Mouse (Mus musculus): ENCODE data around the gene Exosc3. TPM values are rescaled to one million over a fixed set of nuclear protein-coding genes. Genes with fewer than 3 reads are reported as not detected.

Exosc3 gene
- polyA plus RNA-seq, 1 experiment from 2014 or later = 31.7 TPM

DNA sequence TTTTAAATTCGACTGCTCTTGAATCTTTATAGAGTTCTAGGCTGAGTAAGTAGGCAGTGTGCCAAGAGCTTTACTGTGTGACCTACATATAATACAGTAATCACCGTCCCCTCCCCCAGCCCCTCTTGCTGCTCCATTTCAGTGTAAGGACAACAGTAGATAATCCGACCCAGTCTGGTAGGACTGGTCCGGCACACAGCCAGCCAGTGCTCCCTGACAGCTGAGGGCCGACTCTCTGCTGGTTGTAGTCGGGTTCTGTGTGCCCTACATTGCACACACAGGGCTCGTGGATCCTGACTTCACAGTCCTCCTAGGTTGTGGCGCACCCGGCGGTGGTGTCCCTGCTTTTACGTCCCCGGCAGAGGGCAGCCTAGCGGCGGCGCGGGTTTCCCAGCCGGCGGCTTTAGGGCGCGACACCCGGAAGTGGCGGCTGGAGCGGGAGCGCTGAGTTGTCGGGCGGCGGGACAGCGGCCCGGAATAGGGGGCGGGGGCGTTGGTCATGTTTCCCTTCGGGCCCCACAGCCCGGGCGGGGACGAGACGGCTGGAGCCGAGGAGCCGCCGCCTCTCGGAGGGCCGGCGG lies 773 bp downstream of the Exosc3 start, which contains the start of gene Dcaf10:
Dcaf10 (plus strand) TSS at position 433 of the 581 bp plus-strand sequence.
- peak within 1 kb of the TSS; percentile 100 for H3K4me3 ChIP-seq (ENCODE audit: low read depth, low read length)
- no peaks in the 10 kb centered on the region for H3K36me3 ChIP-seq (ENCODE audit: control insufficient read depth, insufficient read depth, low read length)
- H3K4me1 ChIP-seq (ENCODE audit: control insufficient read depth, insufficient read depth, low read length) = peaks cover 19% of the 10 kb centered on the region
- peak within 1 kb of the TSS; percentile 94 for H3K27ac ChIP-seq (ENCODE audit: low read length)
- WGBS = under 1% methylated on average over 41 of the region's 42 CpGs
- no peaks in the 10 kb centered on the region for H3K9me3 ChIP-seq (replicated peaks; ENCODE audit: control insufficient read depth, low read length, poor library complexity, severe bottlenecking)
- peak; percentile 93 for ATAC-seq
- peak within 1 kb of the TSS; percentile 95 for H3K9ac ChIP-seq (ENCODE audit: low read depth, low read length)
- H3K27me3 ChIP-seq (ENCODE audit: control insufficient read depth, insufficient read depth, low read depth, low read length) = no peaks in the 10 kb centered on the region
- H3K4me2 ChIP-seq (ENCODE audit: low read length) = peak within 1 kb of the TSS; percentile 95

DNA sequence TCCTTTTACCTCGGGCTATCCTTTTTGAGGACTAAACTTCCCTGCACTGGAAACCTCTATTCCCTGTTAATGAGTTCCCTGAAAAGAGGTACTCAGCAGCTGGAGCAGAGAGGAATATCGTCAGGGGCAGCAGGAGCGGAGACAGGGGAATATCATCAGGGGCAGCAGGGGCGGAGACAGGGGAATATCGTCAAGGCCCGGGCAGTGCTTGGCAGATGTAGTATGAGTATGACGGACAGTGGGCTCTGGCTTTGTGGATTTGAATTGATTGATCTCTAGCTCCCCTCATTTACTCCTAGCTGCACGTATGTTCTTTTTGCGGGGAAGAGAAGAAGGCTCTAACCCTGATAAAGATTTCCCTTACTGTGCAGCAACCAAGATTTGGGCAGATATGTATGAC lies 1.3 kb downstream of the Exosc3 start:
- H3K9me3 ChIP-seq (replicated peaks; ENCODE audit: control insufficient read depth, low read length, poor library complexity, severe bottlenecking) = no peaks in the 10 kb centered on the region
- peaks cover 19% of the 10 kb centered on the region for H3K4me1 ChIP-seq (ENCODE audit: control insufficient read depth, insufficient read depth, low read length)
- 40% methylated on average over 9 of the region's 9 CpGs for WGBS
- H3K27me3 ChIP-seq (ENCODE audit: control insufficient read depth, insufficient read depth, low read depth, low read length) = no peaks in the 10 kb centered on the region
- no peaks in the 10 kb centered on the region for H3K36me3 ChIP-seq (ENCODE audit: control insufficient read depth, insufficient read depth, low read length)
- H3K4me2 ChIP-seq (ENCODE audit: low read length) = peak overlapping the region; percentile 95
- peak overlapping the region; percentile 100; the same call in 1 of the 2 replicates for H3K4me3 ChIP-seq (ENCODE audit: low read depth, low read length)
- H3K9ac ChIP-seq (ENCODE audit: low read depth, low read length) = no peak overlapping the region
- ATAC-seq = no peak
- H3K27ac ChIP-seq (ENCODE audit: low read length) = peak overlapping the region; percentile 94

DNA sequence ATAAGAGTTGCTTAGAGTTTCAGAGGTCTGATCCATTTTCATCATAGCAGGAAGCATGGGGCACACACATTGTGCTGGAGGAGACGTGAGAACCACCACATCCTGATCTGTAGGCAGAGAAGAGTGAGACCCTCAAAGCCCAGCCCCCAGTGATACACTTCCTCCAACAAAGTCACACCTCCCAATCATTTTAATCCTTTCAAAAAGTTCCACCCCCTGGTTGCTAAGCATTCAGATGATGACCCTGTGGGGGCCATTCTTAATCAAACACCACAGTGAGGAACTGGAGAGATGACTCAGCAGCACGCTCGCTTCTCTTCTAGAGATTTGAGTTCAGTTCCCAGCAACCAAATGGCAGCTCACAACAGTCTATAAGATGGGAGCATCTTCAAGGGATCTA lies 10.1 kb downstream of the Exosc3 start:
- Histone ChIP-seq H3K36me3 (ENCODE audit: control insufficient read depth, insufficient read depth, low read length) (no peaks in the 10 kb centered on the region), H3K27me3 (ENCODE audit: control insufficient read depth, insufficient read depth, low read depth, low read length) (no peaks in the 10 kb centered on the region; the same call in 1 of the 2 replicates), H3K9me3 (replicated peaks; ENCODE audit: control insufficient read depth, low read length, poor library complexity, severe bottlenecking) (no peaks in the 10 kb centered on the region), H3K9ac (ENCODE audit: low read depth, low read length) (no peak overlapping the region), H3K4me2 (ENCODE audit: low read length) (no peak overlapping the region), H3K27ac (ENCODE audit: low read length) (no peak overlapping the region), H3K4me3 (ENCODE audit: low read depth, low read length) (no peak overlapping the region), H3K4me1 (ENCODE audit: control insufficient read depth, insufficient read depth, low read length) (no peaks in the 10 kb centered on the region)
- WGBS = 68% methylated on average over 3 of the region's 3 CpGs
- ATAC-seq = no peak

DNA sequence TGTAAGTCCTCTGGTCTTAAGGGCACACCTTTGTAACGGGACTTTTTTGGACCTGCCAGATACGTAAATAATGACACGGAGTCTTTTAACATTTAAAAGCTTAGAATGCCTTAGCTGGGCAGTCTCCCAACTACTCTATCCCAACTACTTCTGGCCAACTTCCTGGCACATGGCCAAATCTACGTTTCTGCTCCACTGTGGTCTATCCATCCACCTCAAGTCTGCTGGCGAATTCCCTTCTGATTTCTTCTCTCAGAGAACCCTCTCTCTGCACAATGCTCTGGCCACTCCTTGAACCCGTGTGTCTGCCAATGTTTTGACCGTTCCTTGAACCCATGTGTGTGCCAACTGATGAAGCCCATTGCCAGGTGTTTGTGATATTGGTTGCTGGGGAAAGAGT lies 11.4 kb downstream of the Exosc3 start:
- no peak overlapping the region for H3K9ac ChIP-seq (ENCODE audit: low read depth, low read length)
- no peak for ATAC-seq
- no peaks in the 10 kb centered on the region for H3K36me3 ChIP-seq (ENCODE audit: control insufficient read depth, insufficient read depth, low read length)
- no peak overlapping the region for H3K4me3 ChIP-seq (ENCODE audit: low read depth, low read length)
- no peak overlapping the region for H3K4me2 ChIP-seq (ENCODE audit: low read length)
- no peaks in the 10 kb centered on the region for H3K4me1 ChIP-seq (ENCODE audit: control insufficient read depth, insufficient read depth, low read length)
- H3K9me3 ChIP-seq (replicated peaks; ENCODE audit: control insufficient read depth, low read length, poor library complexity, severe bottlenecking) = no peaks in the 10 kb centered on the region
- H3K27me3 ChIP-seq (ENCODE audit: control insufficient read depth, insufficient read depth, low read depth, low read length) = no peaks in the 10 kb centered on the region; the same call in 1 of the 2 replicates
- H3K27ac ChIP-seq (ENCODE audit: low read length) = no peak overlapping the region
- WGBS = 83% methylated on average over 7 of the region's 7 CpGs

GRCm38 (mm10) chr4:45320159-45320816 lies 22.2 kb downstream of the Exosc3 start:
- Histone ChIP-seq H3K4me1 (ENCODE audit: control insufficient read depth, insufficient read depth, low read length) (peaks cover 9% of the 10 kb centered on the region), H3K4me3 (ENCODE audit: low read depth, low read length) (peak overlapping the region; percentile 94), H3K9ac (ENCODE audit: low read depth, low read length) (peak overlapping the region; percentile 87), H3K9me3 (replicated peaks; ENCODE audit: control insufficient read depth, low read length, poor library complexity, severe bottlenecking) (no peaks in the 10 kb centered on the region), H3K36me3 (ENCODE audit: control insufficient read depth, insufficient read depth, low read length) (peaks cover 3% of the 10 kb centered on the region; the same call in 1 of the 2 replicates), H3K27me3 (ENCODE audit: control insufficient read depth, insufficient read depth, low read depth, low read length) (peaks cover 27% of the 10 kb centered on the region), H3K27ac (ENCODE audit: low read length) (peak overlapping the region; percentile 84), H3K4me2 (ENCODE audit: low read length) (peak overlapping the region; percentile 69)
- peak; percentile 93 for ATAC-seq
- WGBS = under 1% methylated on average over 56 of the region's 56 CpGs

- Histone ChIP-seq H3K4me2 (ENCODE audit: low read length) (no peak overlapping the region), H3K4me1 (ENCODE audit: control insufficient read depth, insufficient read depth, low read length) (no peaks in the 10 kb centered on the region), H3K27ac (ENCODE audit: low read length) (no peak overlapping the region), H3K9ac (ENCODE audit: low read depth, low read length) (no peak overlapping the region), H3K4me3 (ENCODE audit: low read depth, low read length) (no peak overlapping the region), H3K9me3 (replicated peaks; ENCODE audit: control insufficient read depth, low read length, poor library complexity, severe bottlenecking) (no peaks in the 10 kb centered on the region), H3K36me3 (ENCODE audit: control insufficient read depth, insufficient read depth, low read length) (peaks cover 30% of the 10 kb centered on the region), H3K27me3 (ENCODE audit: control insufficient read depth, insufficient read depth, low read depth, low read length) (no peaks in the 10 kb centered on the region)
- ATAC-seq = no peak
- 100% methylated on average over 2 of the region's 2 CpGs for WGBS
Observed at GRCm38 (mm10) chr4:45311056-45311455, 31.5 kb downstream of the Exosc3 start.

GRCm38 (mm10) chr4:45308606-45309005 lies 33.9 kb downstream of the Exosc3 start:
- H3K4me3 ChIP-seq (ENCODE audit: low read depth, low read length) = no peak overlapping the region
- H3K4me2 ChIP-seq (ENCODE audit: low read length) = no peak overlapping the region
- no peaks in the 10 kb centered on the region for H3K4me1 ChIP-seq (ENCODE audit: control insufficient read depth, insufficient read depth, low read length)
- no peak overlapping the region for H3K27ac ChIP-seq (ENCODE audit: low read length)
- H3K9ac ChIP-seq (ENCODE audit: low read depth, low read length) = no peak overlapping the region
- no peaks in the 10 kb centered on the region for H3K9me3 ChIP-seq (replicated peaks; ENCODE audit: control insufficient read depth, low read length, poor library complexity, severe bottlenecking)
- peaks cover 41% of the 10 kb centered on the region for H3K36me3 ChIP-seq (ENCODE audit: control insufficient read depth, insufficient read depth, low read length)
- H3K27me3 ChIP-seq (ENCODE audit: control insufficient read depth, insufficient read depth, low read depth, low read length) = no peaks in the 10 kb centered on the region
- WGBS = 95% methylated on average over 6 of the region's 6 CpGs
- no peak for ATAC-seq

DNA sequence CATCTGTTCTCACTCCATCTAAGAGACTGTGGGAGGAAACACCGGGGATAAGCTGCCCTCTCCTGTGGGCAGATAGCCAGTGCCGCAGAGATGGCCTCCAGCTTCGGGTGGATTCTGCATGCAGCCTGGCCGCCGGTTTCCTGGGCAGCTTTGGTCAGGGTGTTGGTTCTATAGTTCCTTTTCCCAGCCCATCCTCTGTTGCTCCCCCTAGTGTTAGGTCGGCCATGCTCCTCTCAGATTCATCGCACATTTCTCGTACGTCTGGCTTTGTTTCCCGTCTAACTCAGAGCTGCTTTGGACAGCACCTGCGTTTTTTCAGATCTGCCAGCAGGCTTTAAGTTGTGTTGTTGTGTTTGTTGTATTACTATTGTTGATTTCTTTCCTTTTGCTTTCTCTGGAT lies 34.5 kb downstream of the Exosc3 start:
- 31% methylated on average over 11 of the region's 11 CpGs for WGBS
- Histone ChIP-seq H3K4me2 (ENCODE audit: low read length) (no peak overlapping the region), H3K4me1 (ENCODE audit: control insufficient read depth, insufficient read depth, low read length) (no peaks in the 10 kb centered on the region), H3K4me3 (ENCODE audit: low read depth, low read length) (no peak overlapping the region), H3K9me3 (replicated peaks; ENCODE audit: control insufficient read depth, low read length, poor library complexity, severe bottlenecking) (no peaks in the 10 kb centered on the region), H3K36me3 (ENCODE audit: control insufficient read depth, insufficient read depth, low read length) (peaks cover 43% of the 10 kb centered on the region), H3K27ac (ENCODE audit: low read length) (no peak overlapping the region), H3K9ac (ENCODE audit: low read depth, low read length) (no peak overlapping the region), H3K27me3 (ENCODE audit: control insufficient read depth, insufficient read depth, low read depth, low read length) (no peaks in the 10 kb centered on the region)
- no peak for ATAC-seq

- no peak for ATAC-seq
- H3K9me3 ChIP-seq (replicated peaks; ENCODE audit: control insufficient read depth, low read length, poor library complexity, severe bottlenecking) = no peaks in the 10 kb centered on the region
- H3K4me3 ChIP-seq (ENCODE audit: low read depth, low read length) = no peak overlapping the region
- no peak overlapping the region for H3K9ac ChIP-seq (ENCODE audit: low read depth, low read length)
- WGBS = 97% methylated on average over 14 of the region's 14 CpGs
- H3K4me1 ChIP-seq (ENCODE audit: control insufficient read depth, insufficient read depth, low read length) = no peaks in the 10 kb centered on the region
- peaks cover 62% of the 10 kb centered on the region for H3K36me3 ChIP-seq (ENCODE audit: control insufficient read depth, insufficient read depth, low read length)
- H3K4me2 ChIP-seq (ENCODE audit: low read length) = no peak overlapping the region
- H3K27ac ChIP-seq (ENCODE audit: low read length) = no peak overlapping the region
- no peaks in the 10 kb centered on the region for H3K27me3 ChIP-seq (ENCODE audit: control insufficient read depth, insufficient read depth, low read depth, low read length)
Observed at GRCm38 (mm10) chr4:45305536-45305935, 37.0 kb downstream of the Exosc3 start.

Measured in midbrain, embryonic 16.5 days (tissue).